Mouse (Mus musculus) urinary bladder, postnatal 25 days (tissue): ENCODE measurements around the gene Gpr88.

Experiments
- DNase-seq: peaks from one replicate; pipeline ENCODE4 v3.0.0; 2022; ENCODE audit warnings: low spot score

Gene Gpr88

GRCm38 (mm10) chr3:116253077-116253531 lies at the start of gene Gpr88:
Gene Gpr88, minus strand, starts transcription at chr3:116253503.
- DNase-seq: peak; percentile 28

- DNase-seq: no peak
Measured at GRCm38 (mm10) chr3:116302581-116302980, 49.3 kb upstream of the Gpr88 start.

GRCm38 (mm10) chr3:116301754-116302153 lies 48.5 kb upstream of the Gpr88 start:
- DNase-seq: no peak

GRCm38 (mm10) chr3:116298727-116299126 lies 45.4 kb upstream of the Gpr88 start:
- peak; percentile 7 for DNase-seq

- DNase-seq: peak; percentile 6
Measured at GRCm38 (mm10) chr3:116298003-116298402, 44.7 kb upstream of the Gpr88 start.

- DNase-seq: no peak
Measured at GRCm38 (mm10) chr3:116297170-116297569, 43.9 kb upstream of the Gpr88 start.

- no peak for DNase-seq
Measured at GRCm38 (mm10) chr3:116290041-116290815, 36.9 kb upstream of the Gpr88 start.

- no peak for DNase-seq
Measured at GRCm38 (mm10) chr3:116288833-116289232, 35.5 kb upstream of the Gpr88 start.

- no peak for DNase-seq
Measured at GRCm38 (mm10) chr3:116284735-116285134, 31.4 kb upstream of the Gpr88 start.

- DNase-seq: no peak
Measured at GRCm38 (mm10) chr3:116283996-116284395, 30.7 kb upstream of the Gpr88 start.

GRCm38 (mm10) chr3:116281663-116282062 lies 28.4 kb upstream of the Gpr88 start:
- no peak for DNase-seq

GRCm38 (mm10) chr3:116277146-116277545 lies 23.8 kb upstream of the Gpr88 start:
- no peak for DNase-seq

- no peak for DNase-seq
Measured at GRCm38 (mm10) chr3:116271679-116272078, 18.4 kb upstream of the Gpr88 start.

GRCm38 (mm10) chr3:116267036-116267654 lies 13.8 kb upstream of the Gpr88 start:
- DNase-seq: no peak

GRCm38 (mm10) chr3:116266360-116266759 lies 13.1 kb upstream of the Gpr88 start:
- no peak for DNase-seq

- DNase-seq: no peak
Measured at GRCm38 (mm10) chr3:116263977-116264376, 10.7 kb upstream of the Gpr88 start.

GRCm38 (mm10) chr3:116263061-116263460 lies 9.8 kb upstream of the Gpr88 start:
- DNase-seq: no peak

GRCm38 (mm10) chr3:116256104-116256503 lies 2.8 kb upstream of the Gpr88 start:
- DNase-seq: no peak

- DNase-seq: peak; percentile 7
Measured at GRCm38 (mm10) chr3:116252255-116253040, 855 bp downstream of the Gpr88 start.

- peak; percentile 24 for DNase-seq
Measured at GRCm38 (mm10) chr3:116251481-116252254, 1.6 kb downstream of the Gpr88 start.

- DNase-seq: no peak
Measured at GRCm38 (mm10) chr3:116249026-116249425, 4.3 kb downstream of the Gpr88 start.

- no peak for DNase-seq
Measured at GRCm38 (mm10) chr3:116244476-116244875, 8.8 kb downstream of the Gpr88 start.
